Mouse (Mus musculus): ENCODE measurements at regions not wholly inside any gene's neighbourhood (a gene's known extent, or its start where the extent isn't known, plus 50 kb on each side); places are given as distances from the start of the nearest gene placed in this dataset.

DNA sequence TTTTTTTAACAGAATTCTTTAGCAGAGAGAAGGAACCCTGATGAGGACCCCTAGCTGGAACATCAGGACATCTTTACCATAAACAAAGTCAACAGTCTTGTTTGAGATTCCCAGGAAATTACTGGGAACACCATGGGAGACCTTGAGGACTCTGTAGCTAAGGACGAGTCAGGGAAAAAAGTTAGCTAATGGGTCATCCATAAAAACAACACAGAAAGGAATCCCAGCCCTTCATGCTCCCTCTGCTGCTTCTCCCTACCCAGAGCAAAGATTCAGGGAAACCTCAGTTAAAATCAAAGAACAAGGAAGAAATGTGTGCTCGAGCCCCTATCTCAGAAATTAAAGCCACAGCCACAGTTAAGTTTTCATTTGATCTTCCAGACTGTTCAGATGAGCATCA lies 334.7 kb upstream of the Nrp1 start:
- H3K9ac ChIP-seq (ENCODE audit: low read depth, low read length): no peak overlapping the region
- 37% methylated on average over 2 of the region's 2 CpGs for WGBS (ENCODE audit: insufficient replicate concordance)
- H3K27me3 ChIP-seq (ENCODE audit: control insufficient read depth, insufficient read depth, low read depth, low read length): no peaks in the 10 kb centered on the region
- no peaks in the 10 kb centered on the region for H3K36me3 ChIP-seq (ENCODE audit: control insufficient read depth, insufficient read depth)
- H3K9me3 ChIP-seq (replicated peaks; ENCODE audit: control insufficient read depth, low read length): no peaks in the 10 kb centered on the region
- no peak overlapping the region for H3K27ac ChIP-seq (ENCODE audit: low read length)
- no peak for ATAC-seq (ENCODE audit: low read depth)
- no peak overlapping the region for H3K4me2 ChIP-seq (ENCODE audit: low read depth, low read length)
- H3K4me1 ChIP-seq (ENCODE audit: control insufficient read depth, low read depth, low read length): no peaks in the 10 kb centered on the region; the same call in 1 of the 2 replicates
- H3K4me3 ChIP-seq (ENCODE audit: low read depth, low read length): no peak overlapping the region

DNA sequence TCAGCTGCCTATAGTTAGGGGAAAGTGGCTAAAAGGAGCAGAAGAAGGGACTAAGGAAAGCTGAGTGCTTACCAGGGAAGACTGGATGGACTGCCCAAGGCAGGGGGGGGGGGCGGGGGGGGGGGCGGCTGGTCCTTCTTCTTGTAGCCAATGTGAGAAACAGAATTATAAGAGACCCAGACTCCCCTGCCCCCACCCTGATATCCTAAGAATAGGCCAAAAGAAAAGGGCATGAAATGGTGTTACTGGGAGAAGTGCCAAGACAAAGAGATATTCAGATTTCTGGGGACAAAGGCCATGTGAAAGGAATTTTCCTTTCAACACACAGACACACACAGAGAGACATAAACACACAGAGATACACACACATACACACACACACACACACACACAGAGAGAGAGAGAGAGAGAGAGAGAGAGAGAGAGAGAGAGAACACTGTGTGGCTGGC lies 333.6 kb upstream of the Nrp1 start:
- Histone ChIP-seq H3K4me2 (ENCODE audit: low read depth, low read length) (no peak overlapping the region), H3K9me3 (replicated peaks; ENCODE audit: control insufficient read depth, low read length) (no peaks in the 10 kb centered on the region), H3K36me3 (ENCODE audit: control insufficient read depth, insufficient read depth) (no peaks in the 10 kb centered on the region), H3K4me1 (ENCODE audit: control insufficient read depth, low read depth, low read length) (no peaks in the 10 kb centered on the region; the same call in 1 of the 2 replicates), H3K9ac (ENCODE audit: low read depth, low read length) (no peak overlapping the region), H3K27me3 (ENCODE audit: control insufficient read depth, insufficient read depth, low read depth, low read length) (no peaks in the 10 kb centered on the region), H3K4me3 (ENCODE audit: low read depth, low read length) (no peak overlapping the region), H3K27ac (ENCODE audit: low read length) (no peak overlapping the region)
- peak; percentile 64 for ATAC-seq (ENCODE audit: low read depth)
- no CpG with 5 or more reads among the region's 2 CpGs for WGBS (ENCODE audit: insufficient replicate concordance)

DNA sequence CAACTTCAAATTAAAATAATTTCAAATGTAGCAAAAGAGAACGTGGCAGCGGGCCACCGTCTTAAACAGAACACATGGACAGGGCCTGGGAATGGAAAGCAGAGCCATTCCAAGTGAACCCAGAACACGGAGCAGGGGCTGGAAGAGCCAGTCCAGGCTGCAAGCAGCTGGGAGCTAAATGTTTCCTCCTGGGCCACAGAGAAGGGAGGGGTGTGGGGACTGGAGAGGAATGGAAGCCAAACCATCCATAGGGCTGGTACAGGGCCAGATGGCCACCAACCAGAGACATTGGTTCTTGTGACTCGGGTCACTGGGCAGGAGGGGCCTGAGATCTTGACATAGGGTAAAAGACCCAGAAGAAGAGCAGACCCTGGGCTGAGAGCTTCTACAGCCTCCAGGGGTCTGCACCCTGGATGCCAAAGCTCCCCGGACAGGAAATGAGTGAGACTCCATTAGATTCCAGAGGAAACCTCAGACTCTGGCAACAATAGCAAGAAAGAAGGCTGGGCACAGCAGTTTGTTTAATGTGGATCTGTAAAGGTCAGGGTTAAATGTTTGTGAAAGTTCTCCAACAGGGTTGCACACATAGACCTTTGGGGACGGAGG lies 333.1 kb upstream of the Nrp1 start:
- WGBS (ENCODE audit: insufficient replicate concordance): 47% methylated on average over 7 of the region's 7 CpGs
- no peaks in the 10 kb centered on the region; the same call in 1 of the 2 replicates for H3K4me1 ChIP-seq (ENCODE audit: control insufficient read depth, low read depth, low read length)
- H3K4me3 ChIP-seq (ENCODE audit: low read depth, low read length): no peak overlapping the region
- H3K36me3 ChIP-seq (ENCODE audit: control insufficient read depth, insufficient read depth): no peaks in the 10 kb centered on the region
- peak; percentile 43; the same call in 1 of the 2 replicates for ATAC-seq (ENCODE audit: low read depth)
- no peak overlapping the region for H3K27ac ChIP-seq (ENCODE audit: low read length)
- H3K27me3 ChIP-seq (ENCODE audit: control insufficient read depth, insufficient read depth, low read depth, low read length): no peaks in the 10 kb centered on the region
- no peaks in the 10 kb centered on the region for H3K9me3 ChIP-seq (replicated peaks; ENCODE audit: control insufficient read depth, low read length)
- no peak overlapping the region for H3K4me2 ChIP-seq (ENCODE audit: low read depth, low read length)
- no peak overlapping the region for H3K9ac ChIP-seq (ENCODE audit: low read depth, low read length)

DNA sequence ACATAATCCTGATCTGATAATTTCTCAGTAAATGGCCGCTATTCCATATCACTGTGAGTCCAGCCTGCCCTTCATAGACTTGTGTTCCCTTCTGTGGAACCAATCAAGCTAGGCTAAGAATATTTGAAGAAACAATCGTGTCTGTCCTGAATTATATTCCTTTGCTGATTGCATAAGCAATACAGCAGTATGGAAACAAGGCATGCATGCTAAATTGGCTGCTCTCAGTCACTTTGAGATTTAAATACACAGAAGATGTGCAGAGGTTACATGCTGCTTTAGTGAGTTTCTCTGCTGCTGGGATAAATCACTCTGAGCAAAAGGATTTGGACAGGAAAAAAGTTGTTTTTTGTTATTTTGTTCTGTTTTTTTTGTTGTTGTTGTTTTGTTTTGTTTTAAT lies 331.4 kb upstream of the Nrp1 start:
- 48% methylated on average over 2 of the region's 2 CpGs for WGBS (ENCODE audit: insufficient replicate concordance)
- H3K4me1 ChIP-seq (ENCODE audit: control insufficient read depth, low read depth, low read length): no peaks in the 10 kb centered on the region; the same call in 1 of the 2 replicates
- ATAC-seq (ENCODE audit: low read depth): no peak

DNA sequence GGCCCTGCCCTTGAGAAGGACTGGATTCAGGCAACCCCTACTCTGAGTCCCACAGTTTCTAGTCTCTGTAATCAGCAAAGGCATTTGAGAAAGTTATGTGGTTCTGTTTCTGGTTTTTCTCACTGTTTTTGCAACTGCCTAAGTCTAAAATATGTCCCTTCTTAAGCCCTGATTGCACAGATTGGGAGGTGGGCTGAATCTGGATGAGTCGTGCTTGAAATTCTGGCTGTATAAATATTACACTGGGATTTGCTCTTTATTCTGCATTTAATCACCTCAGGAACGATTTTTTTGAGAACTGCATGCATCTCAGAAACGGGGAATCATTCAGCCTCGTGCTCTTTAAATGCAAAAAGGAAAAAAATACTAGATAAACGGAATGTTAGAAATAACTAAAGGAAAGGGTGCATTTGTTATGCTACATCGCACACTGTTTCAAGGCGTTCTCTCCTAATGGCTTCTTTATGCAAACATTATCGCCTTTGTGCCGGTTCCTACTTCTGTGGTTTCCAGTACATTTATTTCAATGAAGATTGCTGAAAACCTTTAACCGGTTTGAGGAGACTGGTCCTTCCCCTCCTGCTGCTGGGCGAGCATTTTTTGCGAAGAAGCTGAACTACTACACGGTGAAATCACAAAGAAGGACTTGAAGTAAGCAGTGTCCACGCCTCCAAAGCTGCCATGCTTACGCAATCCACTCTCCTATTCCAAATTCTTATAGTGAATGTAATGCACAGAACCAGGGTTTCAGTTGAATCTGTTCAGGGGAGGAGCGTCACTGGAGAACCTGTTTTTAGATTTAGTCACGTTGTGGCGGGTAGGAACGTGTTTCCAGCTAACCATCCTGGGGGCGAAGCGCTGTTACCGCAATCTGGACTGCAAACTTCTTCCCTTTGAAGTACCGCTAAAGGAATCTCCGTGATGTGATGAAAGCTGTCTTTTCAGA lies 327.8 kb upstream of the Nrp1 start:
- Histone ChIP-seq H3K9me3 (replicated peaks; ENCODE audit: control insufficient read depth, low read length) (no peaks in the 10 kb centered on the region), H3K27me3 (ENCODE audit: control insufficient read depth, insufficient read depth, low read depth, low read length) (no peaks in the 10 kb centered on the region), H3K4me1 (ENCODE audit: control insufficient read depth, low read depth, low read length) (no peaks in the 10 kb centered on the region), H3K9ac (ENCODE audit: low read depth, low read length) (no peak overlapping the region), H3K27ac (ENCODE audit: low read length) (no peak overlapping the region), H3K4me3 (ENCODE audit: low read depth, low read length) (no peak overlapping the region), H3K4me2 (ENCODE audit: low read depth, low read length) (no peak overlapping the region), H3K36me3 (ENCODE audit: control insufficient read depth, insufficient read depth) (no peaks in the 10 kb centered on the region)
- ATAC-seq (ENCODE audit: low read depth): no peak
- WGBS (ENCODE audit: insufficient replicate concordance): 67% methylated on average over 24 of the region's 24 CpGs

More for the DNA sequence above, 331.4 kb upstream of the Nrp1 start:
- H3K27me3 ChIP-seq (ENCODE audit: control insufficient read depth, insufficient read depth, low read depth, low read length): no peaks in the 10 kb centered on the region
- no peaks in the 10 kb centered on the region for H3K36me3 ChIP-seq (ENCODE audit: control insufficient read depth, insufficient read depth)
- H3K27ac ChIP-seq (ENCODE audit: low read length): no peak overlapping the region
- H3K4me3 ChIP-seq (ENCODE audit: low read depth, low read length): no peak overlapping the region
- no peak overlapping the region for H3K4me2 ChIP-seq (ENCODE audit: low read depth, low read length)
- H3K9me3 ChIP-seq (replicated peaks; ENCODE audit: control insufficient read depth, low read length): no peaks in the 10 kb centered on the region
- no peak overlapping the region for H3K9ac ChIP-seq (ENCODE audit: low read depth, low read length)

DNA sequence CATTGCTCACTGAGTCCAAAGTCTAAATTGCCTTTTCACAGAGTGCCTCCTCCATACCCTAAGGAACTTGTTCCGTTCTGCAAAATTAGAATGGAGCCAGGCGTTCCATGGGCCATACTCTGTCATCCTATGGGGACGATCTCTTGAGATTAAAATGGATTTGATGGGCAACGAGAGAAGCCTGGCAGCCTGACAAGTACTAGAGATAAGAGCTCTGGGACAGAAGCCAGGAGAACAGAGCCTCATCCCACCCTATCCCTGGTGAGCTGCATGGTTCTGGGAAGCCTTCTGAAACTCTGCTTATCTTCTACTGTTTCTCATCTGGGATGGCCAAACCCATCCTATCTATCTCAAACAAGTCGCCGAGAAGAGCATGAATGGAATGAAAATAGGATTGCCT lies 324.3 kb upstream of the Nrp1 start:
- 47% methylated on average over 6 of the region's 6 CpGs for WGBS (ENCODE audit: insufficient replicate concordance)
- Histone ChIP-seq H3K27ac (ENCODE audit: low read length) (no peak overlapping the region), H3K27me3 (ENCODE audit: control insufficient read depth, insufficient read depth, low read depth, low read length) (no peaks in the 10 kb centered on the region), H3K4me3 (ENCODE audit: low read depth, low read length) (no peak overlapping the region), H3K36me3 (ENCODE audit: control insufficient read depth, insufficient read depth) (no peaks in the 10 kb centered on the region), H3K4me1 (ENCODE audit: control insufficient read depth, low read depth, low read length) (no peaks in the 10 kb centered on the region), H3K9ac (ENCODE audit: low read depth, low read length) (no peak overlapping the region), H3K9me3 (replicated peaks; ENCODE audit: control insufficient read depth, low read length) (no peaks in the 10 kb centered on the region), H3K4me2 (ENCODE audit: low read depth, low read length) (no peak overlapping the region)
- ATAC-seq (ENCODE audit: low read depth): no peak

DNA sequence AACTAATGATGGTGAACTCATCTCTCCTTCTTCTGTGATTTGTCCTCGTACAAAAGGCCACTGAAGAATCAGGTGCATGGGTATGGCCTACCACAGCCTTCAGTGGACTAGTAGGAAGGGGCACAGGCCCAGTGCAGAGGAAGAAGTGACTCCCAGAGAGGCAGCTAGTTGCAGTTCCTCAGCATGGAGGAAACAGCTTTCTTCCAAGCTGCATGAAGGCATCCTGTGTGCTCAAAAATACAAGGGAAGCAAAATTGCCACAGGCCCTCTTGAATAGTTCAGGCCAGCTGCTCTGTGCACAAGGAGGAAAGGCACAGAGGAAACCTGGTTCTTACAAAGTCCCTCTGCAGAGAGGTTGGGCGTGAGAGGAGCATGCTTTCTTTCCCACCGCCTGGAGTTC lies 322.7 kb upstream of the Nrp1 start:
- Histone ChIP-seq H3K27ac (ENCODE audit: low read length) (no peak overlapping the region), H3K36me3 (ENCODE audit: control insufficient read depth, insufficient read depth) (no peaks in the 10 kb centered on the region), H3K9me3 (replicated peaks; ENCODE audit: control insufficient read depth, low read length) (no peaks in the 10 kb centered on the region), H3K4me1 (ENCODE audit: control insufficient read depth, low read depth, low read length) (no peaks in the 10 kb centered on the region), H3K4me3 (ENCODE audit: low read depth, low read length) (no peak overlapping the region), H3K9ac (ENCODE audit: low read depth, low read length) (no peak overlapping the region), H3K4me2 (ENCODE audit: low read depth, low read length) (no peak overlapping the region), H3K27me3 (ENCODE audit: control insufficient read depth, insufficient read depth, low read depth, low read length) (no peaks in the 10 kb centered on the region)
- WGBS (ENCODE audit: insufficient replicate concordance): 39% methylated on average over 3 of the region's 3 CpGs
- ATAC-seq (ENCODE audit: low read depth): no peak

DNA sequence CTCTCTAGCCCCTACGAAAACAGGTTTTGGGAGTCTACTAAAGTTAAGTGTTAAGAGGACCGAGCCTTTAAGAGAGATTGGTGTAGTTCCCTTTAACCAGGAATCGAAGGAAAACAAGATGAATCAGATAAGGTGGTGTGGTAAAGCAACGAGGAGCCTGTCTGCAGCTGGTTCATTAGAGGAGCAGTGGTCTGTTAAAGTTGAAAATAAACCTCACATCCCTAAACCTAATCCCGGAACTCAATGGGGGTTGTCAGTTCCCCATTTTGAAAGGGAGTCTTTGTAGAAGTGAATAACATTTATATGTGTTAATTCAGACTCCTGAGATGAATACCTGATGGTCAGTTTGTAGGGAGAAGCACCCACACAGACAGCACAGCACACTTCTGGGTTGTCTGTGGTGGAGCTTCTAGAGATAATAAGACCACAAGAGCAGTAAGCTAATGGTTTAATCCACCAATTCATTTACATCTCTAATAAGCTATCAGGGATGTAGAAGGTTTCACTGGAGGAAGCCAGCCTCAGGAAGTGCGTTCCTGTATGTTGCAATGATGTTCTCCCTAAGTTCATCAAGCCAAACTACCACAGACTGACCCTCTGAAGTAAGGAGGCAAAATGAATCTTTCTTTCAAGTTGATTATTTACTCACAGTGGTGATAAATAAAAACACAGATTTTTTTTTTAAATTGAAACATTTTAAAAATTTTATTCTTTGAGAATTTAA lies 318.9 kb upstream of the Nrp1 start:
- WGBS (ENCODE audit: insufficient replicate concordance): 27% methylated on average over 6 of the region's 6 CpGs
- H3K27ac ChIP-seq (ENCODE audit: low read length): no peak overlapping the region

More for the DNA sequence above, 318.9 kb upstream of the Nrp1 start:
- Histone ChIP-seq H3K4me1 (ENCODE audit: control insufficient read depth, low read depth, low read length) (no peaks in the 10 kb centered on the region), H3K27me3 (ENCODE audit: control insufficient read depth, insufficient read depth, low read depth, low read length) (no peaks in the 10 kb centered on the region), H3K4me2 (ENCODE audit: low read depth, low read length) (no peak overlapping the region), H3K9me3 (replicated peaks; ENCODE audit: control insufficient read depth, low read length) (no peaks in the 10 kb centered on the region), H3K9ac (ENCODE audit: low read depth, low read length) (no peak overlapping the region), H3K36me3 (ENCODE audit: control insufficient read depth, insufficient read depth) (no peaks in the 10 kb centered on the region), H3K4me3 (ENCODE audit: low read depth, low read length) (no peak overlapping the region)
- no peak for ATAC-seq (ENCODE audit: low read depth)

Data from liver, embryonic 16.5 days (tissue).